Mouse (Mus musculus): ENCODE data around the gene Surf4.
"Not testable (repeated sequence)": the region's sequence is repeated elsewhere in the genome, so short reads cannot be mapped to it uniquely, and the experiment has no call there.

The Surf4 gene

GRCm38 (mm10) chr2:26901834-26902400, 31.8 kb downstream of the Surf4 start:
- DNase-seq = no peak

GRCm38 (mm10) chr2:26900731-26901130, 33.0 kb downstream of the Surf4 start:
- DNase-seq = no peak

GRCm38 (mm10) chr2:26895898-26896297, 37.8 kb downstream of the Surf4 start:
- DNase-seq = no peak

GRCm38 (mm10) chr2:26886170-26886569, 47.6 kb downstream of the Surf4 start:
- DNase-seq = not testable (repeated sequence)

- not testable (repeated sequence) for DNase-seq
These were observed 48.2 kb downstream of the Surf4 start for GRCm38 (mm10) chr2:26885541-26885940.

- DNase-seq = no peak
These were observed 55.2 kb downstream of the Surf4 start for GRCm38 (mm10) chr2:26878571-26878970.

- no peak for DNase-seq
These were observed 63.1 kb downstream of the Surf4 start for GRCm38 (mm10) chr2:26870666-26871065.

All from right cerebral cortex, adult 18-20 months (tissue).